Mouse (Mus musculus): ENCODE measurements around the gene Fam32a. TPM values are rescaled to one million over a fixed set of nuclear protein-coding genes. Genes with fewer than 3 reads are reported as not detected.

Gene Fam32a
- polyA plus RNA-seq, 1 experiment: 47.9 TPM

DNA sequence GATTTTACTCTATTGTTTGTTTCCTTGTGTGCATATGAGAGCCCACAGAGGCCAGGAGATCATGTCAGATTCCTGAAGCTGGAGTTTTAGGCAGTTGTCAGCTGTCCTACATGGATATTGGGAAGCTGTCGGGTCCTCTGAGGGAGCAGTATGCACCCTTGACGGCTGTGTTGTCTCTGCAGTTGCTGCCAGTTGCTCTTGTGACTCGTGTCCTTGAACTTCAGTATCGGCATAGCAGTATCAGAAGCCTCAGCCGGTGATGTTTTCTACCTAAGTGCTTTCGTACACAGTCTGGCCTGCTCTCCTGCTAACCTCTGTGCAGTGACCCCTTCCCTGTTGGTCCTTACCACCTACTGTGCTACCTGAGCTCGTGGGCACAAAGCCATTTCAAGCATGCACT, 43.9 kb downstream of the Fam32a start:
- H3K4me1 ChIP-seq (ENCODE audit: control insufficient read depth, insufficient read depth, low read length): peaks cover 4% of the 10 kb centered on the region; the same call in 1 of the 2 replicates
- H3K4me3 ChIP-seq (replicated peaks; ENCODE audit: control insufficient read depth, low read depth, low read length): no peak overlapping the region
- TF ChIP-seq POLR2A (IDR thresholded peaks at IDR 0.05; ENCODE audit: borderline replicate concordance, control insufficient read depth, low read depth, low read length) (no peak), CTCF (IDR thresholded peaks at IDR 0.05; ENCODE audit: control insufficient read depth, insufficient read depth, low read length) (no peak)
- 77% methylated on average over 7 of the region's 7 CpGs for WGBS
- H3K27ac ChIP-seq (ENCODE audit: control insufficient read depth, insufficient read depth, low read depth, low read length, poor library complexity): no peak overlapping the region

DNA sequence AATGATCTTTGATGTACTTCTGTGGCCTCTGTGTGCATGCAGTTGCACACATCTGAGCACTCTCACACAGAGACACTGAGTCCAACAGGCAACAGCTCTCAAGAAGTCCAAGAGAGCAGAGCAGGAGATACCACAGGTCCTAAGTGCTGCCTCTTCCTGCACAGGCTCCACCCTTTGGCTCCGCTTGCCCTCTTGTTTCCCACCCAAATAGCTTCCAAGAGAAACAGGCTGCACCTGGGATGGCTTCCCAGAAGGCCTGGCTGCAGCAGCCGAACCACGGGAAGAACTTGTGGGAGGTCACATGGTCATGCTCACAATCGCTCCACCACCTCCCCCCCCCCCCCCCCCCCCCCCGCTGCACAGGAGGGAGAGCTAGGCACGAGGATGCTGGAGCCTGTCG, 45.8 kb downstream of the Fam32a start:
- TF ChIP-seq POLR2A (IDR thresholded peaks at IDR 0.05; ENCODE audit: borderline replicate concordance, control insufficient read depth, low read depth, low read length) (no peak), CTCF (IDR thresholded peaks at IDR 0.05; ENCODE audit: control insufficient read depth, insufficient read depth, low read length) (no peak)
- 19% methylated on average over 6 of the region's 7 CpGs for WGBS
- H3K4me1 ChIP-seq (ENCODE audit: control insufficient read depth, insufficient read depth, low read length): peaks cover 8% of the 10 kb centered on the region
- no peak overlapping the region for H3K4me3 ChIP-seq (replicated peaks; ENCODE audit: control insufficient read depth, low read depth, low read length)
- no peak overlapping the region for H3K27ac ChIP-seq (ENCODE audit: control insufficient read depth, insufficient read depth, low read depth, low read length, poor library complexity)

GRCm38 (mm10) chr8:72266671-72267070, 47.1 kb downstream of the Fam32a start:
- H3K4me1 ChIP-seq (ENCODE audit: control insufficient read depth, insufficient read depth, low read length): peaks cover 8% of the 10 kb centered on the region
- peak overlapping the region; percentile 50; the same call in 1 of the 2 replicates for H3K27ac ChIP-seq (ENCODE audit: control insufficient read depth, insufficient read depth, low read depth, low read length, poor library complexity)
- TF ChIP-seq POLR2A (IDR thresholded peaks at IDR 0.05; ENCODE audit: borderline replicate concordance, control insufficient read depth, low read depth, low read length) (no peak), CTCF (IDR thresholded peaks at IDR 0.05; ENCODE audit: control insufficient read depth, insufficient read depth, low read length) (no peak)
- H3K4me3 ChIP-seq (replicated peaks; ENCODE audit: control insufficient read depth, low read depth, low read length): no peak overlapping the region

DNA sequence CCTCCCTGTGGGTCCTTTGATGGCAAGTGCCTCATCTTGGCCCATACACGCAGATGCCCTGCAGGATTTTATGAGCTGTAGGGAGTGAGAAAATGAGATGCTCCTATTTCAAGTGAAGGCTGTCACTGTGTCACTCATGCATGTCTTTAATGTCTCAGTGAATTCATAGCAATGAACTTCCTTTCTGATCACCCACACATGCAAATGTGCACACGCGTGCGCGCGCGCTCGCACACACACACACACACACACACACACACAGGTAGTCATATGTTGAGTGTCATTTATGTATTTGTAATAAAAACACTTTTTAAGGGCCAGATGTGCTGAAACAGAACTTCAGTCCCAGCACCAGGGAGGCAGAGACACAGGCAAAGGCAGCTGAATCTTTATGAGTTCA, 47.6 kb downstream of the Fam32a start:
- WGBS: 88% methylated on average over 8 of the region's 8 CpGs
- Histone ChIP-seq H3K27ac (ENCODE audit: control insufficient read depth, insufficient read depth, low read depth, low read length, poor library complexity) (peak overlapping the region; percentile 50; the same call in 1 of the 2 replicates), H3K4me3 (replicated peaks; ENCODE audit: control insufficient read depth, low read depth, low read length) (no peak overlapping the region), H3K4me1 (ENCODE audit: control insufficient read depth, insufficient read depth, low read length) (peaks cover 8% of the 10 kb centered on the region)
- TF ChIP-seq CTCF (IDR thresholded peaks at IDR 0.05; ENCODE audit: control insufficient read depth, insufficient read depth, low read length): no peak
- TF ChIP-seq POLR2A (IDR thresholded peaks at IDR 0.05; ENCODE audit: borderline replicate concordance, control insufficient read depth, low read depth, low read length): no peak

DNA sequence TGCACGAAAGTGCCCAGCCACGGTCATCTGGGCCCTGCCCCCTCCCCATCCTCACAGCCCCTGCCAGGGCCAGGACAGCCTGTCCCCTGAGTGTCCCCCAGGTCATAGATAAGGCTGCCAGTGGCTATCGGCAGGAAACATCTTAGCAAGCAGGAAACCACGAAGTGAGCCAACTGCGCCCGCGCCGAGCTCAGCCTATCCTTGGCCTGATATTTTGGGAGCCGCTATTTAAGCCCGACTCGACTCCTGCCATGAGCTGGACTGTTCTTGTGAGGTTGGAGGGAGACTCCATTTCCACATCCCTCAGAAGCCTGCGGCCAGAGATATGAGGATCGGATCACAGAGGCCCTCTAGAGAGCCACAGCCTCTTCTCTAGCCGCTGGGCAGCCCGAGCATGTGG, 48.8 kb downstream of the Fam32a start:
- Histone ChIP-seq H3K4me3 (replicated peaks; ENCODE audit: control insufficient read depth, low read depth, low read length) (no peak overlapping the region), H3K27ac (ENCODE audit: control insufficient read depth, insufficient read depth, low read depth, low read length, poor library complexity) (peak overlapping the region; percentile 76), H3K4me1 (ENCODE audit: control insufficient read depth, insufficient read depth, low read length) (peaks cover 9% of the 10 kb centered on the region)
- TF ChIP-seq CTCF (IDR thresholded peaks at IDR 0.05; ENCODE audit: control insufficient read depth, insufficient read depth, low read length): no peak
- peak; percentile 27; the same call in 1 of the 2 replicates for TF ChIP-seq POLR2A (IDR thresholded peaks at IDR 0.05; ENCODE audit: borderline replicate concordance, control insufficient read depth, low read depth, low read length)
- 1% methylated on average over 15 of the region's 15 CpGs for WGBS

GRCm38 (mm10) chr8:72270606-72271005, 51.1 kb downstream of the Fam32a start:
- TF ChIP-seq CTCF (IDR thresholded peaks at IDR 0.05; ENCODE audit: control insufficient read depth, insufficient read depth, low read length) (no peak), POLR2A (IDR thresholded peaks at IDR 0.05; ENCODE audit: borderline replicate concordance, control insufficient read depth, low read depth, low read length) (no peak)

DNA sequence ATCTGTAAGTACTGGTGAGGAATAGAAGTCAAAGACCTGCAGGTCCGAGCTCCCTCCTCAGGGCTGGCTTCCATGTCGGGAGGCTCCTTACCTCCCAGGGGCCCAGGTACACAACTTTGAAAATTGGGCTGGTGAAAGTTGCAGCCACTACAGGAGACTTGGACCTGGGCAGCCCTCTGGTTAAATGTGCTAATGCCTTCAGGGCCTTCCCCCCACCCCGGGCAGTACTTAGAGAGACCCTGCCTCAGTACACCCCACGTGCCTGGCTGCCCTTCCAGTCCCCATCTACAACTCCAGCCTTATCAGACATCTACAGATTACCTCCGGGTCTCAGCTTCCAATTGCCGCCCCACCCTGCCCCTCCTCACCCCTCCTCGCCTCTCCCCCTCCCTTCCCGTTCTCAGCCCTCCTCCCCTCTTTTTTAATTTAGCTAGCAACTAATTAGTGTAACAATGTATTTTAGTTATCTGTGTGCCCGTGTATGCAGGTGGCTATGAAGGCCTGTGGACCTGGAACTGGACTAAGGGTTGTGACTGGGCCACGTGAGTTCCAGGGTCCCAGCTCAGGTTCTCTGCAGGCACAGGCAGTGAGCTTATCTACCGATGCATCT, 51.6 kb downstream of the Fam32a start:
- TF ChIP-seq POLR2A (IDR thresholded peaks at IDR 0.05; ENCODE audit: borderline replicate concordance, control insufficient read depth, low read depth, low read length): no peak
- no peak for TF ChIP-seq CTCF (IDR thresholded peaks at IDR 0.05; ENCODE audit: control insufficient read depth, insufficient read depth, low read length)
- WGBS: 64% methylated on average over 11 of the region's 11 CpGs
- Histone ChIP-seq H3K4me1 (ENCODE audit: control insufficient read depth, insufficient read depth, low read length) (peaks cover 11% of the 10 kb centered on the region), H3K27ac (ENCODE audit: control insufficient read depth, insufficient read depth, low read depth, low read length, poor library complexity) (peak overlapping the region; percentile 86), H3K4me3 (replicated peaks; ENCODE audit: control insufficient read depth, low read depth, low read length) (no peak overlapping the region)

More at GRCm38 (mm10) chr8:72270606-72271005, 51.1 kb downstream of the Fam32a start:
- Histone ChIP-seq H3K4me1 (ENCODE audit: control insufficient read depth, insufficient read depth, low read length) (peaks cover 11% of the 10 kb centered on the region), H3K27ac (ENCODE audit: control insufficient read depth, insufficient read depth, low read depth, low read length, poor library complexity) (peak overlapping the region; percentile 78), H3K4me3 (replicated peaks; ENCODE audit: control insufficient read depth, low read depth, low read length) (no peak overlapping the region)
- 63% methylated on average over 12 of the region's 12 CpGs for WGBS

GRCm38 (mm10) chr8:72271691-72272090, 52.2 kb downstream of the Fam32a start:
- Histone ChIP-seq H3K4me3 (replicated peaks; ENCODE audit: control insufficient read depth, low read depth, low read length) (no peak overlapping the region), H3K27ac (ENCODE audit: control insufficient read depth, insufficient read depth, low read depth, low read length, poor library complexity) (peak overlapping the region; percentile 86; the same call in 1 of the 2 replicates), H3K4me1 (ENCODE audit: control insufficient read depth, insufficient read depth, low read length) (peaks cover 11% of the 10 kb centered on the region)
- no peak for TF ChIP-seq POLR2A (IDR thresholded peaks at IDR 0.05; ENCODE audit: borderline replicate concordance, control insufficient read depth, low read depth, low read length)
- TF ChIP-seq CTCF (IDR thresholded peaks at IDR 0.05; ENCODE audit: control insufficient read depth, insufficient read depth, low read length): no peak
- WGBS: 56% methylated on average over 3 of the region's 3 CpGs

Measured in bone marrow, adult 2 months (tissue).